Mouse (Mus musculus): Measurements from ENCODE around the gene Rapgef2. TPM values are rescaled to one million over a fixed set of nuclear protein-coding genes. Genes with fewer than 3 reads are reported as not detected.

Rapgef2 gene
- polyA plus RNA-seq, 1 experiment from 2014 or later, result 9.0 TPM

DNA sequence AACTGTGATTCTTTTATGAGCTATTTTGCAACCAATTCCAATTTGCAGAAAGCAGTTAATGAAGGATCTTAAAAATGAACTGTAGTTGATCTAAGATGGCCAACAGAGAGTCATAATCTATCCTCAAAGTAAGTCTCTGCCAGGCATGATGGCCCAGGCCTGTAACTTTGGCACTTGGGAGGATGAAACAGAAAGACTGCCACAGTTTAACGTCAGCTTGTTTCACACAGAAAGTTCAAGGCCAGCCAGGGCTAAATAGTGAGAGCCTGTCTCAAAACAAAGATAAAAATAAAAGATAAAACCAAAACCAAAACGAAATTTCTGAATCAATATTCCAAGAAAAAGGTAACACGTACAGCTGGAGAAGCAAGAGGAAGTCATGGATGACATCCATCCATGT, 155.3 kb downstream of the Rapgef2 start:
- H3K9ac ChIP-seq (ENCODE audit: low read depth, low read length), result no peak overlapping the region

DNA sequence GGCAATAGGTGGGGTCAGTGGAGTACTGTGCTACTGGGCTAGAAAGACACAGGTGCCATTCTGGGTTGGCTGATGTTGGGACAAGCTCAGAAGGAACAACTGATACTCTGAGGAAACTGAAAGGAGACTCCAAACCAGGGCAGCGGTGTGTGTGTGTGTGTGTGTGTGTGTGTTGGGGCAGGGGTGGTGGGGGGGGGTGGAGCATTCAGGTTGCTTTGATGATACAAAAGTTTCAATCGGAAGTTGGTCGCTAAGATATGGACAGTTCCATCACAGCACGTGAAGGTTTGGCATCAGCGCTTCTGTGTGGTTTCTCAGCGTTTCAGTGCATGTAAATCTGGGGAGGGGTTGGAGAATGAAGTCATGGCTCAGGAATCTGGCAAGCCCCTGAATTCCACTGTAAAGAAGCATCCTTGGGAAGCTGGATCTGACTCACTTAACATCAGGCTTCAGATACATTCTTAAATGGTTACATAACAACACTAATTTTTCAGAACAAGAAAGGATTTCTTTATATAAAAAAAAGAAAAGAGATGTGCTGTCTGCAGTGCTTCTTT, 157.2 kb downstream of the Rapgef2 start:
- Histone ChIP-seq H3K27ac (ENCODE audit: low read depth, low read length) (no peak overlapping the region), H3K9ac (ENCODE audit: low read depth, low read length) (no peak overlapping the region), H3K4me3 (ENCODE audit: low read length) (no peak overlapping the region), H3K4me2 (replicated peaks; ENCODE audit: low read depth, low read length) (no peak overlapping the region), H3K4me1 (ENCODE audit: control insufficient read depth, insufficient read depth, low read length) (peaks cover 4% of the 10 kb centered on the region; the same call in 1 of the 2 replicates), H3K9me3 (ENCODE audit: control insufficient read depth, low read length) (no peaks in the 10 kb centered on the region), H3K36me3 (ENCODE audit: control insufficient read depth, insufficient read depth, low read length) (no peaks in the 10 kb centered on the region), H3K27me3 (ENCODE audit: control insufficient read depth, insufficient read depth, low read length) (no peaks in the 10 kb centered on the region)
- WGBS, result 74% methylated on average over 6 of the region's 6 CpGs
- no peak for ATAC-seq (ENCODE audit: low FRiP score, low TSS enrichment)

More for the DNA sequence above, 155.3 kb downstream of the Rapgef2 start:
- H3K4me2 ChIP-seq (replicated peaks; ENCODE audit: low read depth, low read length), result no peak overlapping the region
- no peak overlapping the region for H3K27ac ChIP-seq (ENCODE audit: low read depth, low read length)
- H3K9me3 ChIP-seq (ENCODE audit: control insufficient read depth, low read length), result no peaks in the 10 kb centered on the region
- no peak for ATAC-seq (ENCODE audit: low FRiP score, low TSS enrichment)
- no peaks in the 10 kb centered on the region for H3K36me3 ChIP-seq (ENCODE audit: control insufficient read depth, insufficient read depth, low read length)
- H3K4me1 ChIP-seq (ENCODE audit: control insufficient read depth, insufficient read depth, low read length), result peaks cover 4% of the 10 kb centered on the region; the same call in 1 of the 2 replicates
- no peaks in the 10 kb centered on the region for H3K27me3 ChIP-seq (ENCODE audit: control insufficient read depth, insufficient read depth, low read length)
- 80% methylated on average over 3 of the region's 3 CpGs for WGBS
- H3K4me3 ChIP-seq (ENCODE audit: low read length), result no peak overlapping the region

DNA sequence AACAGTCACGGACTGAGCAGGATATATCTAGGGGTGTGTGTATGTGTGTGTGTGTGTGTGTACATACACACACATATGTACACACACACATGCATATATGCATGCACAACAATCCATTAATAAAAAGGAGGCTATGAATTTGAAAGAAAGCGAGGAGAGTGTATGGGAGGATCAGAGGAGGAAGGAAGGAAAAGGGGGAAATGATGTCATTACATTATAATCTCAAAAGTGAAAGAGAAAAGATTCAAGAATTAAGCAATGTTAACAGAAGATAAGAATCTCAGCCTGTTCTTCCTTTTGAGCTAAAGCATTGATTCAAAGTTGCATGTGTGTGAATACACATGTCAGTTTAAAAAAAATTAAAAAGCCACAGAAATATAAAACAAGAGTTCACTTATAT, 158.5 kb downstream of the Rapgef2 start:
- Histone ChIP-seq H3K9me3 (ENCODE audit: control insufficient read depth, low read length) (no peaks in the 10 kb centered on the region), H3K4me3 (ENCODE audit: low read length) (no peak overlapping the region), H3K4me1 (ENCODE audit: control insufficient read depth, insufficient read depth, low read length) (peaks cover 4% of the 10 kb centered on the region; the same call in 1 of the 2 replicates), H3K4me2 (replicated peaks; ENCODE audit: low read depth, low read length) (no peak overlapping the region), H3K27ac (ENCODE audit: low read depth, low read length) (no peak overlapping the region), H3K9ac (ENCODE audit: low read depth, low read length) (no peak overlapping the region), H3K27me3 (ENCODE audit: control insufficient read depth, insufficient read depth, low read length) (no peaks in the 10 kb centered on the region), H3K36me3 (ENCODE audit: control insufficient read depth, insufficient read depth, low read length) (no peaks in the 10 kb centered on the region)
- ATAC-seq (ENCODE audit: low FRiP score, low TSS enrichment), result no peak
- 83% methylated on average over 2 of the region's 2 CpGs for WGBS

DNA sequence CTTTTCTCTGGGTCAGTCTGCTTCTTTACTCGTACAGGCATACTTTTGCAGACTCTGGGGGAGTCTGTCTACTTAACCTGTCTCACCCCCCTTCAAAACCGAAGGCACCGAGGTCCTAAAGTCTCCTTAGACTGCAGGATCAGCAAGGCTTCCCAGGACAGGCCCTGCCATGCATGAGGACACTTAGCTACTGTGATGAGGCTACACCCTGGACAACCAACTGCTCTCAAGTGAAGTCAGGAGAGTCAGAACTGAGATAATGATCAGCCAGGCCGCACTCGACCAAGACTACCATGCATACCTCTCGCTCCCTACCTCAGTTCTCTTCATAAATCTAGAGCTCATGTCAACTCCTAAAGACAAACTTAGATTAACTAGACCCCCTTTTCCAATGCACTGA, 159.5 kb downstream of the Rapgef2 start:
- Histone ChIP-seq H3K27me3 (ENCODE audit: control insufficient read depth, insufficient read depth, low read length) (no peaks in the 10 kb centered on the region), H3K4me3 (ENCODE audit: low read length) (no peak overlapping the region), H3K4me1 (ENCODE audit: control insufficient read depth, insufficient read depth, low read length) (peaks cover 4% of the 10 kb centered on the region; the same call in 1 of the 2 replicates), H3K4me2 (replicated peaks; ENCODE audit: low read depth, low read length) (no peak overlapping the region), H3K27ac (ENCODE audit: low read depth, low read length) (no peak overlapping the region), H3K9ac (ENCODE audit: low read depth, low read length) (no peak overlapping the region), H3K36me3 (ENCODE audit: control insufficient read depth, insufficient read depth, low read length) (no peaks in the 10 kb centered on the region), H3K9me3 (ENCODE audit: control insufficient read depth, low read length) (no peaks in the 10 kb centered on the region)
- peak; percentile 71; the same call in 1 of the 2 replicates for ATAC-seq (ENCODE audit: low FRiP score, low TSS enrichment)
- 54% methylated on average over 6 of the region's 6 CpGs for WGBS

DNA sequence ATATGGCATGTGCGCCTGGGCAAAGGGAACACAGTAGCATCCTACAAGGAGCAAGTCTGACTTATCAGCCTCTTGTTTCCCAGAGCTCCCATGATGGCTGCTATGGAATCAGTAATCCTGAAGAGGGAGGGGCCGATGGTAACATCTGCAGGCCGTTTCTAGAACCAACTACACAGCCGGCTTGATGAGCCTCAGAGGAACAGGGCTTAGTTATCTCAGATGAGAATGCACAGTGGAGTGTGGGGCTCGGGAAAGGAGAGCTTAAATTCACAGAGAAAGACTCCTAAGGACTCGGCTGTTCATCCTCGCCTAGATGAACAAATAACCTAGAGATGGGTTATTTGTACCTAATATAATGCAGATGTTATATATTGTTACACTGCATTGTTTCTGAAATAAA, 164.9 kb downstream of the Rapgef2 start:
- Histone ChIP-seq H3K4me2 (replicated peaks; ENCODE audit: low read depth, low read length) (no peak overlapping the region), H3K4me1 (ENCODE audit: control insufficient read depth, insufficient read depth, low read length) (no peaks in the 10 kb centered on the region), H3K9me3 (ENCODE audit: control insufficient read depth, low read length) (no peaks in the 10 kb centered on the region), H3K27me3 (ENCODE audit: control insufficient read depth, insufficient read depth, low read length) (no peaks in the 10 kb centered on the region), H3K4me3 (ENCODE audit: low read length) (no peak overlapping the region), H3K9ac (ENCODE audit: low read depth, low read length) (no peak overlapping the region), H3K36me3 (ENCODE audit: control insufficient read depth, insufficient read depth, low read length) (no peaks in the 10 kb centered on the region), H3K27ac (ENCODE audit: low read depth, low read length) (no peak overlapping the region)
- ATAC-seq (ENCODE audit: low FRiP score, low TSS enrichment), result no peak
- WGBS, result 88% methylated on average over 7 of the region's 7 CpGs

DNA sequence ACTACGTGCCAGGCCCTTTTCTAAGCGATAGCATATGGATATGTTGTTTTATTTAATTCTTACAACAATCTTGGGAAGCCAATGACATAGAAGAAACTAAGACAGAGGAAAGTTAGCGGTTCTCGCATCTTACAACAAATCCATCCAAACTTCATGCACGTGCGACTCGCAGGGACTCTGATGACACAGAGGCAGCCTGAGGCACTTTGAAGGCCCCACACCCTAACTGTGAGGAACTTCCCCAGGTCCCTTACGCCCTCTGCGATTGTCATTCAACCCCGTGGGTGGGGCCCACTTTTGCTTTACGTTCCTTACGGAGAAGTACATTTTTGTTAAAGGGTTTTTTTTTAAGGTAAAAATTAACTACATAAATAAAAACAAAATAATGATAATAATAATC, 166.3 kb downstream of the Rapgef2 start:
- Histone ChIP-seq H3K36me3 (ENCODE audit: control insufficient read depth, insufficient read depth, low read length) (no peaks in the 10 kb centered on the region), H3K27me3 (ENCODE audit: control insufficient read depth, insufficient read depth, low read length) (no peaks in the 10 kb centered on the region), H3K4me2 (replicated peaks; ENCODE audit: low read depth, low read length) (no peak overlapping the region), H3K9ac (ENCODE audit: low read depth, low read length) (no peak overlapping the region), H3K27ac (ENCODE audit: low read depth, low read length) (no peak overlapping the region), H3K4me1 (ENCODE audit: control insufficient read depth, insufficient read depth, low read length) (no peaks in the 10 kb centered on the region), H3K9me3 (ENCODE audit: control insufficient read depth, low read length) (no peaks in the 10 kb centered on the region), H3K4me3 (ENCODE audit: low read length) (no peak overlapping the region)
- ATAC-seq (ENCODE audit: low FRiP score, low TSS enrichment), result no peak
- 95% methylated on average over 12 of the region's 12 CpGs for WGBS

DNA sequence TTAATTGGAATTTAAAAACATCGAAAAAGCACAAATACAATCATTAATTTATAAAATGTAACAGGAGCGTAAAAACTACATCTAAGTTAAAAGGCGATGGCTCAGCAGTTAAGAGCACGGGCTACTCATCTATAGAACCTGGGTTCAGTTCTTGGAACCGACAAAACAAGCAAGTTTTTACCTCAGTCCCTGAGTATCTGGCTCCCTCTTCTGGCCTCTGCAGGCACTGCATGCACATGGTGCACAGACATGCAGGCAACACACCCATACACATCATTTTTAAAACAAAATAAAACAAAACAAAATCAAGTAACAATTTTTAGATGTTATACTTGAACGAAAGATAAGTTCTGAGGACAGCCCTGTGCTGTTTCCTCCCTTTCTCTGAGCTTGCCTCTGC, 176.2 kb downstream of the Rapgef2 start:
- no peaks in the 10 kb centered on the region for H3K4me1 ChIP-seq (ENCODE audit: control insufficient read depth, insufficient read depth, low read length)
- H3K27me3 ChIP-seq (ENCODE audit: control insufficient read depth, insufficient read depth, low read length), result no peaks in the 10 kb centered on the region
- H3K4me3 ChIP-seq (ENCODE audit: low read length), result no peak overlapping the region
- H3K27ac ChIP-seq (ENCODE audit: low read depth, low read length), result no peak overlapping the region
- H3K9me3 ChIP-seq (ENCODE audit: control insufficient read depth, low read length), result no peaks in the 10 kb centered on the region
- no peaks in the 10 kb centered on the region; the same call in 1 of the 2 replicates for H3K36me3 ChIP-seq (ENCODE audit: control insufficient read depth, insufficient read depth, low read length)
- no peak overlapping the region for H3K9ac ChIP-seq (ENCODE audit: low read depth, low read length)
- WGBS, result 94% methylated on average over 6 of the region's 6 CpGs
- no peak overlapping the region for H3K4me2 ChIP-seq (replicated peaks; ENCODE audit: low read depth, low read length)
- ATAC-seq (ENCODE audit: low FRiP score, low TSS enrichment), result no peak

DNA sequence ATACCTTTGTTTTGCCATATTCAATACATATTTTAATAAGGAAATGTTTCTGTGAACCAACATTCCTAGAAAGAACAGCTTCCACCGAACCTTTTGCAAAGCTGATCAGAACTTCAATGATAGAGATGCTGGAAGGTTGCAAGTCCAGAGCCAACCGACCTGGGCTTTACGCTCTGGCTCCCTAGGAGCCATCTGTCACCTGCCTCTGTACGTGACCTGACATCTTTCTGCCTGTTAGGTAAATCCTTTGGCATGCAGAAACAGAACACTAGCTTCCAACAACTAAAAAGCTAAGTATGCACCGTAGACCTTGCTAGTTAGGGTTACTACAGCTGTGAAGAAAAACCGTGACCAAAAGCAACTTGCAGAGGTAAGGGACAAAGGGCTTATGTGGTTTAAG, 178.1 kb downstream of the Rapgef2 start:
- Histone ChIP-seq H3K27ac (ENCODE audit: low read depth, low read length) (no peak overlapping the region), H3K9me3 (ENCODE audit: control insufficient read depth, low read length) (no peaks in the 10 kb centered on the region), H3K27me3 (ENCODE audit: control insufficient read depth, insufficient read depth, low read length) (no peaks in the 10 kb centered on the region), H3K4me1 (ENCODE audit: control insufficient read depth, insufficient read depth, low read length) (no peaks in the 10 kb centered on the region), H3K36me3 (ENCODE audit: control insufficient read depth, insufficient read depth, low read length) (no peaks in the 10 kb centered on the region; the same call in 1 of the 2 replicates), H3K4me3 (ENCODE audit: low read length) (no peak overlapping the region), H3K4me2 (replicated peaks; ENCODE audit: low read depth, low read length) (no peak overlapping the region), H3K9ac (ENCODE audit: low read depth, low read length) (no peak overlapping the region)
- WGBS, result 89% methylated on average over 6 of the region's 6 CpGs
- no peak for ATAC-seq (ENCODE audit: low FRiP score, low TSS enrichment)

DNA sequence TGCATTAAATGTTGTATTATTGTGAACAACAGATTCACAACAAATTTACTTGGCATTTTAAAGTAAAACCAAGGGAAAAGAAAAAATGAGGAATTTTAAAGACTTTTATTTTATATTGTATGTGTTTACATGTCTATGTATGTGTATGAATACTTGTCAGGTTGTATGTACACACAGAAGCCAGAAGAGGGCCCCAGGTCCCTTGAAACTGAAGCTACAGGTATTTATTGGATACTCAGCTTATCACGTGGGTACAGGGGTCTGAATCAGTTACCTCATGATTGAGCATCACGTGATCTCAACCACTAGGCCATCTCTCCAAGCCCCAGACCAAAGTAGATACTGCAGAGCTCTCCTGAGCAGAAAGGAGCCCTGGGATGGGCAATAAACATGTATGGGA, 180.0 kb downstream of the Rapgef2 start:
- Histone ChIP-seq H3K9me3 (ENCODE audit: control insufficient read depth, low read length) (no peaks in the 10 kb centered on the region), H3K4me3 (ENCODE audit: low read length) (no peak overlapping the region), H3K27me3 (ENCODE audit: control insufficient read depth, insufficient read depth, low read length) (no peaks in the 10 kb centered on the region), H3K36me3 (ENCODE audit: control insufficient read depth, insufficient read depth, low read length) (peaks cover 3% of the 10 kb centered on the region; the same call in 1 of the 2 replicates), H3K9ac (ENCODE audit: low read depth, low read length) (no peak overlapping the region), H3K4me2 (replicated peaks; ENCODE audit: low read depth, low read length) (no peak overlapping the region), H3K4me1 (ENCODE audit: control insufficient read depth, insufficient read depth, low read length) (no peaks in the 10 kb centered on the region), H3K27ac (ENCODE audit: low read depth, low read length) (no peak overlapping the region)
- 89% methylated on average over 2 of the region's 2 CpGs for WGBS
- no peak for ATAC-seq (ENCODE audit: low FRiP score, low TSS enrichment)
